19 mouse cellular contexts compared by ENCODE assay signal in genomic region chr2:144678779-144679178, GRCm38 (mm10).
A peak's percentile ranks its signal among the peaks of the same experiment; 100 is the strongest.
DNase-seq lines count a peak whose midpoint lies in the region; ATAC-seq and TF ChIP-seq lines count a peak whose summit lies in the region.
"Had no signal": no experiment of that assay in that cellular context is flagged by ENCODE, and none has a peak within 500 bp of the region (broad histone marks: within the 10 kb centered on the region; RNA-seq: fewer than 3 reads in every experiment).

No protein-coding gene starts in this region.

- TF ChIP-seq CTCF in midbrain, postnatal 0 days (IDR thresholded peaks at IDR 0.05): no peak
- no peak for TF ChIP-seq CTCF in stomach, postnatal 0 days (IDR thresholded peaks at IDR 0.05; ENCODE audit: low read depth)

- peak overlapping the region; percentile 57 for H3K27ac ChIP-seq in intestine, embryonic 14.5 days (ENCODE audit: low read depth)
- H3K27ac ChIP-seq in intestine, embryonic 16.5 days (ENCODE audit: low read length): no peak overlapping the region
- no peak overlapping the region for H3K27ac ChIP-seq in midbrain, postnatal 0 days (ENCODE audit: low read depth, low read length)
- no peak overlapping the region for H3K27ac ChIP-seq in midbrain, embryonic 16.5 days (ENCODE audit: low read length)
- peak overlapping the region; percentile 2; the same call in 1 of the 2 replicates for H3K27ac ChIP-seq in limb, embryonic 12.5 days
- H3K27ac ChIP-seq in stomach, postnatal 0 days (replicated peaks): peak overlapping the region; percentile 35; the same call in 1 of the 2 replicates
- H3K27ac ChIP-seq: forebrain, embryonic 10.5 days; hindbrain, postnatal 0 days; liver, embryonic 14.5 days had no signal

- WGBS in intestine, embryonic 14.5 days: 67% methylated on average over 6 of the region's 6 CpGs
- WGBS in intestine, embryonic 16.5 days: 87% methylated on average over 6 of the region's 6 CpGs
- 81% methylated on average over 6 of the region's 6 CpGs for WGBS in midbrain, postnatal 0 days
- WGBS in midbrain, embryonic 16.5 days: 74% methylated on average over 6 of the region's 6 CpGs
- 53% methylated on average over 6 of the region's 6 CpGs for WGBS in limb, embryonic 12.5 days
- WGBS in stomach, postnatal 0 days: 69% methylated on average over 6 of the region's 6 CpGs

- no peak for TF ChIP-seq EP300 in stomach, postnatal 0 days (optimal IDR thresholded peaks at IDR 0.05)

- H3K9ac ChIP-seq in intestine, embryonic 14.5 days (ENCODE audit: low read length): no peak overlapping the region
- no peak overlapping the region for H3K9ac ChIP-seq in intestine, embryonic 16.5 days (ENCODE audit: low read depth, low read length)
- no peak overlapping the region for H3K9ac ChIP-seq in midbrain, postnatal 0 days (replicated peaks; ENCODE audit: low read length, poor library complexity, severe bottlenecking)
- H3K9ac ChIP-seq in midbrain, embryonic 16.5 days (ENCODE audit: low read depth, low read length): no peak overlapping the region
- no peak overlapping the region for H3K9ac ChIP-seq in limb, embryonic 12.5 days (replicated peaks)
- no peak overlapping the region for H3K9ac ChIP-seq in stomach, postnatal 0 days (ENCODE audit: low read length)
- H3K9ac ChIP-seq: liver, embryonic 14.5 days had no signal

- no peaks in the 10 kb centered on the region for H3K36me3 ChIP-seq in intestine, embryonic 14.5 days (ENCODE audit: control insufficient read depth, insufficient read depth, low read length)
- no peaks in the 10 kb centered on the region for H3K36me3 ChIP-seq in intestine, embryonic 16.5 days (ENCODE audit: control insufficient read depth, insufficient read depth, low read length)
- no peaks in the 10 kb centered on the region for H3K36me3 ChIP-seq in midbrain, postnatal 0 days (ENCODE audit: insufficient read depth, low read length)
- H3K36me3 ChIP-seq in midbrain, embryonic 16.5 days (ENCODE audit: control insufficient read depth, insufficient read depth, low read length): no peaks in the 10 kb centered on the region
- no peaks in the 10 kb centered on the region for H3K36me3 ChIP-seq in limb, embryonic 12.5 days
- H3K36me3 ChIP-seq in stomach, postnatal 0 days (ENCODE audit: control insufficient read depth, insufficient read depth, low read length): no peaks in the 10 kb centered on the region
- H3K36me3 ChIP-seq: forebrain, embryonic 10.5 days had no signal

- H3K9me3 ChIP-seq in intestine, embryonic 14.5 days (ENCODE audit: control insufficient read depth, low read length): no peaks in the 10 kb centered on the region; the same call in 1 of the 2 replicates
- H3K9me3 ChIP-seq in intestine, embryonic 16.5 days (ENCODE audit: control insufficient read depth, low read length): no peaks in the 10 kb centered on the region
- no peaks in the 10 kb centered on the region for H3K9me3 ChIP-seq in midbrain, postnatal 0 days (ENCODE audit: low read length)
- no peaks in the 10 kb centered on the region for H3K9me3 ChIP-seq in midbrain, embryonic 16.5 days (replicated peaks; ENCODE audit: control insufficient read depth, low read length, poor library complexity, severe bottlenecking)
- 0 out of 2 replicates have a peak, but pooled peaks cover 3% of the 10 kb centered on the region for H3K9me3 ChIP-seq in limb, embryonic 12.5 days
- H3K9me3 ChIP-seq in stomach, postnatal 0 days (ENCODE audit: control insufficient read depth, low read length): no peaks in the 10 kb centered on the region
- H3K9me3 ChIP-seq: forebrain, embryonic 10.5 days had no signal

- no peak overlapping the region for H3K4me3 ChIP-seq in intestine, embryonic 14.5 days (ENCODE audit: low read depth, low read length)
- H3K4me3 ChIP-seq in intestine, embryonic 16.5 days (ENCODE audit: low read length): no peak overlapping the region
- no peak overlapping the region for H3K4me3 ChIP-seq in midbrain, postnatal 0 days (ENCODE audit: low read depth, low read length)
- no peak overlapping the region for H3K4me3 ChIP-seq in midbrain, embryonic 16.5 days (ENCODE audit: low read depth, low read length)
- H3K4me3 ChIP-seq in limb, embryonic 12.5 days (replicated peaks): no peak overlapping the region
- no peak overlapping the region for H3K4me3 ChIP-seq in stomach, postnatal 0 days (ENCODE audit: low read depth, low read length)
- H3K4me3 ChIP-seq: forebrain, embryonic 10.5 days had no signal

- no peak for ATAC-seq in intestine, embryonic 14.5 days (replicated peaks; ENCODE audit: low FRiP score, low TSS enrichment, low read depth)
- ATAC-seq in intestine, embryonic 16.5 days: no peak
- 0 out of 2 replicates have a peak, but pooled peaks have one; percentile 39 for ATAC-seq in midbrain, postnatal 0 days (ENCODE audit: low FRiP score)
- ATAC-seq in midbrain, embryonic 16.5 days: no peak
- ATAC-seq in limb, embryonic 12.5 days (ENCODE audit: insufficient number of reproducible peaks, insufficient read depth, low FRiP score, low TSS enrichment, low read depth): no peak
- ATAC-seq in stomach, postnatal 0 days (ENCODE audit: low FRiP score, low TSS enrichment): no peak
- ATAC-seq: hindbrain, postnatal 0 days had no signal

- no peaks in the 10 kb centered on the region for H3K27me3 ChIP-seq in intestine, embryonic 14.5 days (replicated peaks; ENCODE audit: control insufficient read depth, insufficient read depth, low read length)
- H3K27me3 ChIP-seq in intestine, embryonic 16.5 days (replicated peaks; ENCODE audit: control insufficient read depth, insufficient read depth, low read length): no peaks in the 10 kb centered on the region
- no peaks in the 10 kb centered on the region for H3K27me3 ChIP-seq in midbrain, postnatal 0 days (ENCODE audit: insufficient read depth, low read length)
- H3K27me3 ChIP-seq in midbrain, embryonic 16.5 days (ENCODE audit: control insufficient read depth, insufficient read depth, low read depth, low read length): no peaks in the 10 kb centered on the region
- H3K27me3 ChIP-seq in limb, embryonic 12.5 days: no peaks in the 10 kb centered on the region
- H3K27me3 ChIP-seq in stomach, postnatal 0 days (ENCODE audit: control insufficient read depth, insufficient read depth, low read length): no peaks in the 10 kb centered on the region

- H3K4me1 ChIP-seq in intestine, embryonic 14.5 days (replicated peaks; ENCODE audit: control insufficient read depth, insufficient read depth, low read length): peaks cover 26% of the 10 kb centered on the region
- no peaks in the 10 kb centered on the region; the same call in 1 of the 2 replicates for H3K4me1 ChIP-seq in intestine, embryonic 16.5 days (ENCODE audit: control insufficient read depth, insufficient read depth, low read length)
- H3K4me1 ChIP-seq in midbrain, postnatal 0 days (ENCODE audit: insufficient read depth, low read length): no peaks in the 10 kb centered on the region
- peaks cover 17% of the 10 kb centered on the region for H3K4me1 ChIP-seq in midbrain, embryonic 16.5 days (ENCODE audit: control insufficient read depth, insufficient read depth, low read length)
- H3K4me1 ChIP-seq in limb, embryonic 12.5 days (replicated peaks): peaks cover 56% of the 10 kb centered on the region
- H3K4me1 ChIP-seq in stomach, postnatal 0 days (replicated peaks; ENCODE audit: control insufficient read depth, insufficient read depth): 0 out of 2 replicates have a peak, but pooled peaks cover 5% of the 10 kb centered on the region

- H3K4me2 ChIP-seq in intestine, embryonic 14.5 days (ENCODE audit: low read length): no peak overlapping the region
- H3K4me2 ChIP-seq in intestine, embryonic 16.5 days (ENCODE audit: low read depth, low read length): no peak overlapping the region
- H3K4me2 ChIP-seq in midbrain, postnatal 0 days (ENCODE audit: low read depth, low read length, poor library complexity, severe bottlenecking): no peak overlapping the region
- H3K4me2 ChIP-seq in midbrain, embryonic 16.5 days (ENCODE audit: low read length): no peak overlapping the region
- H3K4me2 ChIP-seq in limb, embryonic 12.5 days: no peak overlapping the region
- H3K4me2 ChIP-seq in stomach, postnatal 0 days (replicated peaks; ENCODE audit: low read depth): no peak overlapping the region

- no peak for DNase-seq in intestine, embryonic 14.5 days (ENCODE audit: low spot score)
- no peak for DNase-seq in midbrain, postnatal 0 days (ENCODE audit: low spot score)
- DNase-seq in stomach, postnatal 0 days (ENCODE audit: low spot score): no peak
- no peak for DNase-seq in cerebellum, postnatal 10 days
- no peak for DNase-seq in heart, postnatal 4 days
- DNase-seq: B cell, adult 2 months; cerebellum, adult 8-10 months; gastrocnemius, postnatal 10 days; heart, postnatal 36 days; kidney, adult 9 months; kidney, postnatal 25 days; left cerebral cortex, postnatal 4 days; thymus, postnatal 25 days had no signal

Comparison
In these comparisons a context has a peak if more than half of its experiments do, and no peak if none do; other contexts are left out.
1. H3K27ac ChIP-seq: peak in intestine, embryonic 14.5 days (single experiment), limb, embryonic 12.5 days (single experiment) and stomach, postnatal 0 days (single experiment); none in intestine, embryonic 16.5 days (single experiment), midbrain, postnatal 0 days (single experiment) and midbrain, embryonic 16.5 days (single experiment).